Mouse (Mus musculus): ENCODE data around the gene Coro7. TPM values are rescaled to one million over a fixed set of nuclear protein-coding genes. Genes with fewer than 3 reads are reported as not detected.
A peak's percentile ranks its signal among the peaks of the same experiment; 100 is the strongest.

Coro7 gene
- polyA plus RNA-seq (2015; fragmentation: Nextera tagmentation; extraction: Ambion mirVana): 27.9 and 33.5 TPM in 2 replicates

- peak within 1 kb of the TSS; percentile 82 for H3K9ac ChIP-seq
- peak within 1 kb of the TSS; percentile 57 for H3K27ac ChIP-seq (replicated peaks)
- WGBS: under 1% methylated on average over 47 of the region's 47 CpGs
- H3K9me3 ChIP-seq: no peaks in the 10 kb centered on the region
- no peaks in the 10 kb centered on the region for H3K27me3 ChIP-seq
- peak within 1 kb of the TSS; percentile 94 for H3K4me2 ChIP-seq
- H3K4me1 ChIP-seq (replicated peaks): peaks cover 24% of the 10 kb centered on the region
- H3K4me3 ChIP-seq: peak within 1 kb of the TSS; percentile 74
- H3K36me3 ChIP-seq: peaks cover 23% of the 10 kb centered on the region
- ATAC-seq (ENCODE audit: low read depth): peak; percentile 88
Observed at GRCm38 (mm10) chr16:4679121-4680018, at the start of gene Coro7. Coro7 (minus strand) TSS chr16:4679777.

GRCm38 (mm10) chr16:4727963-4728362 is 48.4 kb upstream of the Coro7 start:
- no peaks in the 10 kb centered on the region for H3K9me3 ChIP-seq
- peaks cover 23% of the 10 kb centered on the region for H3K4me1 ChIP-seq (replicated peaks)
- H3K9ac ChIP-seq: no peak overlapping the region
- no peak for ATAC-seq (ENCODE audit: low read depth)
- WGBS: 72% methylated on average over 1 of the region's 1 CpGs
- H3K27ac ChIP-seq (replicated peaks): no peak overlapping the region
- no peaks in the 10 kb centered on the region for H3K27me3 ChIP-seq
- no peak overlapping the region for H3K4me2 ChIP-seq
- H3K36me3 ChIP-seq: no peaks in the 10 kb centered on the region
- peak overlapping the region; percentile 77; the same call in 1 of the 2 replicates for H3K4me3 ChIP-seq

GRCm38 (mm10) chr16:4727526-4727925 is 47.9 kb upstream of the Coro7 start:
- Histone ChIP-seq H3K4me3 (peak overlapping the region; percentile 77; the same call in 1 of the 2 replicates), H3K4me1 (replicated peaks) (peaks cover 23% of the 10 kb centered on the region), H3K27ac (replicated peaks) (no peak overlapping the region), H3K9ac (no peak overlapping the region), H3K36me3 (no peaks in the 10 kb centered on the region), H3K4me2 (peak overlapping the region; percentile 88), H3K9me3 (no peaks in the 10 kb centered on the region), H3K27me3 (no peaks in the 10 kb centered on the region)
- ATAC-seq (ENCODE audit: low read depth): no peak
- 97% methylated on average over 1 of the region's 1 CpGs for WGBS

- peak overlapping the region; percentile 83 for H3K9ac ChIP-seq
- H3K27ac ChIP-seq (replicated peaks): peak overlapping the region; percentile 79
- peak; percentile 57 for ATAC-seq (ENCODE audit: low read depth)
- peaks cover 22% of the 10 kb centered on the region for H3K4me1 ChIP-seq (replicated peaks)
- peak overlapping the region; percentile 77 for H3K4me3 ChIP-seq
- under 1% methylated on average over 40 of the region's 40 CpGs for WGBS
- H3K36me3 ChIP-seq: no peaks in the 10 kb centered on the region
- H3K27me3 ChIP-seq: no peaks in the 10 kb centered on the region
- peak overlapping the region; percentile 88 for H3K4me2 ChIP-seq
- H3K9me3 ChIP-seq: no peaks in the 10 kb centered on the region
Observed at GRCm38 (mm10) chr16:4726528-4727128, 47.1 kb upstream of the Coro7 start.

GRCm38 (mm10) chr16:4725780-4726527 is 46.4 kb upstream of the Coro7 start, which contains the start of gene Hmox2:
Hmox2 (plus strand) TSS chr16:4726361.
- H3K4me2 ChIP-seq: peak within 1 kb of the TSS; percentile 88
- H3K27me3 ChIP-seq: no peaks in the 10 kb centered on the region
- peak within 1 kb of the TSS; percentile 83 for H3K9ac ChIP-seq
- H3K4me1 ChIP-seq (replicated peaks): peaks cover 17% of the 10 kb centered on the region
- 6% methylated on average over 35 of the region's 35 CpGs for WGBS
- H3K27ac ChIP-seq (replicated peaks): peak within 1 kb of the TSS; percentile 79
- H3K4me3 ChIP-seq: peak within 1 kb of the TSS; percentile 77
- H3K36me3 ChIP-seq: no peaks in the 10 kb centered on the region
- no peaks in the 10 kb centered on the region for H3K9me3 ChIP-seq
- peak; percentile 94 for ATAC-seq (ENCODE audit: low read depth)

- Histone ChIP-seq H3K4me3 (no peak overlapping the region), H3K9me3 (no peaks in the 10 kb centered on the region), H3K36me3 (no peaks in the 10 kb centered on the region), H3K27ac (replicated peaks) (no peak overlapping the region), H3K27me3 (no peaks in the 10 kb centered on the region), H3K4me1 (replicated peaks) (peaks cover 17% of the 10 kb centered on the region), H3K9ac (no peak overlapping the region), H3K4me2 (no peak overlapping the region)
- WGBS: 87% methylated on average over 4 of the region's 4 CpGs
- ATAC-seq (ENCODE audit: low read depth): no peak
Observed at GRCm38 (mm10) chr16:4725266-4725665, 45.7 kb upstream of the Coro7 start.

GRCm38 (mm10) chr16:4722915-4723209 is 43.3 kb upstream of the Coro7 start:
- no peak for ATAC-seq (ENCODE audit: low read depth)
- H3K9ac ChIP-seq: no peak overlapping the region
- H3K36me3 ChIP-seq: no peaks in the 10 kb centered on the region
- H3K4me2 ChIP-seq: no peak overlapping the region
- H3K27ac ChIP-seq (replicated peaks): no peak overlapping the region
- peaks cover 25% of the 10 kb centered on the region for H3K4me1 ChIP-seq (replicated peaks)
- no peaks in the 10 kb centered on the region for H3K27me3 ChIP-seq
- H3K9me3 ChIP-seq: no peaks in the 10 kb centered on the region
- WGBS: 77% methylated on average over 3 of the region's 3 CpGs
- no peak overlapping the region for H3K4me3 ChIP-seq

- 85% methylated on average over 7 of the region's 7 CpGs for WGBS
- no peaks in the 10 kb centered on the region for H3K9me3 ChIP-seq
- no peak for ATAC-seq (ENCODE audit: low read depth)
- no peak overlapping the region for H3K4me3 ChIP-seq
- H3K9ac ChIP-seq: no peak overlapping the region
- peaks cover 25% of the 10 kb centered on the region for H3K4me1 ChIP-seq (replicated peaks)
- H3K27me3 ChIP-seq: no peaks in the 10 kb centered on the region
- H3K36me3 ChIP-seq: no peaks in the 10 kb centered on the region
- no peak overlapping the region for H3K27ac ChIP-seq (replicated peaks)
- no peak overlapping the region for H3K4me2 ChIP-seq
Observed at GRCm38 (mm10) chr16:4722128-4722914, 42.7 kb upstream of the Coro7 start.

GRCm38 (mm10) chr16:4718753-4719518 is 39.4 kb upstream of the Coro7 start, which contains the start of gene Nmral1:
Nmral1 (minus strand) TSS chr16:4719356.
- H3K27ac ChIP-seq (replicated peaks): peak within 1 kb of the TSS; percentile 81
- no peaks in the 10 kb centered on the region for H3K9me3 ChIP-seq
- H3K4me3 ChIP-seq: peak within 1 kb of the TSS; percentile 64
- peak; percentile 89 for ATAC-seq (ENCODE audit: low read depth)
- no peaks in the 10 kb centered on the region for H3K27me3 ChIP-seq
- H3K9ac ChIP-seq: peak within 1 kb of the TSS; percentile 76
- H3K36me3 ChIP-seq: peaks cover 25% of the 10 kb centered on the region
- H3K4me2 ChIP-seq: peak within 1 kb of the TSS; percentile 65
- peaks cover 18% of the 10 kb centered on the region for H3K4me1 ChIP-seq (replicated peaks)
- WGBS: 13% methylated on average over 33 of the region's 33 CpGs

- Histone ChIP-seq H3K4me3 (peak overlapping the region; percentile 64), H3K36me3 (peaks cover 34% of the 10 kb centered on the region), H3K4me2 (peak overlapping the region; percentile 65), H3K27ac (replicated peaks) (no peak overlapping the region), H3K27me3 (no peaks in the 10 kb centered on the region), H3K9ac (peak overlapping the region; percentile 76; the same call in 1 of the 2 replicates), H3K4me1 (replicated peaks) (peaks cover 18% of the 10 kb centered on the region), H3K9me3 (no peaks in the 10 kb centered on the region)
- ATAC-seq (ENCODE audit: low read depth): no peak
- 56% methylated on average over 3 of the region's 3 CpGs for WGBS
Observed at GRCm38 (mm10) chr16:4717866-4718265, 38.3 kb upstream of the Coro7 start.

Data from neural tube, embryonic 13.5 days (tissue).